Mouse (Mus musculus) brain, embryonic 14.5 days (tissue): ENCODE measurements around the gene Tmem179b.

ENCODE experiments used
- CTCF ChIP-seq: fragments of 200-500 bp; IDR thresholded peaks from 2 replicates; pipeline ENCODE4 v1.5.1; 2012; ENCODE audit warnings: inconsistent platforms, mild to moderate bottlenecking, moderate library complexity, borderline replicate concordance; ENCODE audit not compliant: insufficient read depth, insufficient read length; ENCODE audit errors: extremely low read depth
- POLR2A ChIP-seq: fragments of 200-500 bp; IDR thresholded peaks from 2 replicates; pipeline ENCODE4 v1.6.1; 2012; ENCODE audit warnings: mild to moderate bottlenecking, inconsistent platforms, borderline replicate concordance; ENCODE audit not compliant: poor library complexity, insufficient read depth, insufficient read length, severe bottlenecking; ENCODE audit errors: extremely low read depth

- TF ChIP-seq CTCF (no peak), POLR2A (no peak)
Observed at GRCm38 (mm10) chr19:8734334-8734733, 39.9 kb downstream of the Tmem179b start.
